Mouse (Mus musculus): ENCODE data around the gene Palld.

The Palld gene

GRCm38 (mm10) chr8:61865365-61865764, 37.1 kb downstream of the Palld start:
- no peak for DNase-seq (ENCODE audit: low spot score)

- no peak for DNase-seq (ENCODE audit: low spot score)
Observed at GRCm38 (mm10) chr8:61851270-61851669, 51.2 kb downstream of the Palld start.

- DNase-seq (ENCODE audit: low spot score), result no peak
Observed at GRCm38 (mm10) chr8:61848581-61849162, 53.8 kb downstream of the Palld start.

GRCm38 (mm10) chr8:61847494-61847893, 55.0 kb downstream of the Palld start:
- no peak for DNase-seq (ENCODE audit: low spot score)

- DNase-seq (ENCODE audit: low spot score), result no peak
Observed at GRCm38 (mm10) chr8:61844992-61845391, 57.5 kb downstream of the Palld start.

- DNase-seq (ENCODE audit: low spot score), result no peak
Observed at GRCm38 (mm10) chr8:61844575-61844974, 57.9 kb downstream of the Palld start.

GRCm38 (mm10) chr8:61843776-61844175, 58.7 kb downstream of the Palld start:
- no peak for DNase-seq (ENCODE audit: low spot score)

GRCm38 (mm10) chr8:61833211-61833610, 69.3 kb downstream of the Palld start:
- no peak for DNase-seq (ENCODE audit: low spot score)

GRCm38 (mm10) chr8:61831944-61832343, 70.5 kb downstream of the Palld start:
- DNase-seq (ENCODE audit: low spot score), result no peak

- DNase-seq (ENCODE audit: low spot score), result no peak
Observed at GRCm38 (mm10) chr8:61830821-61831220, 71.7 kb downstream of the Palld start.

- no peak for DNase-seq (ENCODE audit: low spot score)
Observed at GRCm38 (mm10) chr8:61824563-61824962, 77.9 kb downstream of the Palld start.

- DNase-seq (ENCODE audit: low spot score), result no peak
Observed at GRCm38 (mm10) chr8:61823157-61823556, 79.3 kb downstream of the Palld start.

GRCm38 (mm10) chr8:61803764-61804163, 98.7 kb downstream of the Palld start:
- no peak for DNase-seq (ENCODE audit: low spot score)

- no peak for DNase-seq (ENCODE audit: low spot score)
Observed at GRCm38 (mm10) chr8:61802840-61803239, 99.7 kb downstream of the Palld start.

- DNase-seq (ENCODE audit: low spot score), result no peak
Observed at GRCm38 (mm10) chr8:61797391-61797947, 105.0 kb downstream of the Palld start.

GRCm38 (mm10) chr8:61796537-61797050, 105.9 kb downstream of the Palld start:
- DNase-seq (ENCODE audit: low spot score), result no peak

GRCm38 (mm10) chr8:61789946-61790345, 112.5 kb downstream of the Palld start:
- no peak for DNase-seq (ENCODE audit: low spot score)

GRCm38 (mm10) chr8:61789289-61789688, 113.2 kb downstream of the Palld start:
- no peak for DNase-seq (ENCODE audit: low spot score)

- DNase-seq (ENCODE audit: low spot score), result no peak
Observed at GRCm38 (mm10) chr8:61782931-61783491, 119.5 kb downstream of the Palld start.

- no peak for DNase-seq (ENCODE audit: low spot score)
Observed at GRCm38 (mm10) chr8:61780652-61781257, 121.7 kb downstream of the Palld start.

- no peak for DNase-seq (ENCODE audit: low spot score)
Observed at GRCm38 (mm10) chr8:61778194-61778593, 124.3 kb downstream of the Palld start.

GRCm38 (mm10) chr8:61776560-61776959, 125.9 kb downstream of the Palld start:
- DNase-seq (ENCODE audit: low spot score), result no peak

GRCm38 (mm10) chr8:61775936-61776335, 126.6 kb downstream of the Palld start:
- DNase-seq (ENCODE audit: low spot score), result no peak

All from spleen, adult 12 weeks (tissue).